Mouse (Mus musculus): ENCODE data around the gene Ube2j1.

The Ube2j1 gene

GRCm38 (mm10) chr4:33012484-33012883 lies 18.7 kb upstream of the Ube2j1 start:
- no peak for DNase-seq (ENCODE audit: low read depth, low spot score)

DNA sequence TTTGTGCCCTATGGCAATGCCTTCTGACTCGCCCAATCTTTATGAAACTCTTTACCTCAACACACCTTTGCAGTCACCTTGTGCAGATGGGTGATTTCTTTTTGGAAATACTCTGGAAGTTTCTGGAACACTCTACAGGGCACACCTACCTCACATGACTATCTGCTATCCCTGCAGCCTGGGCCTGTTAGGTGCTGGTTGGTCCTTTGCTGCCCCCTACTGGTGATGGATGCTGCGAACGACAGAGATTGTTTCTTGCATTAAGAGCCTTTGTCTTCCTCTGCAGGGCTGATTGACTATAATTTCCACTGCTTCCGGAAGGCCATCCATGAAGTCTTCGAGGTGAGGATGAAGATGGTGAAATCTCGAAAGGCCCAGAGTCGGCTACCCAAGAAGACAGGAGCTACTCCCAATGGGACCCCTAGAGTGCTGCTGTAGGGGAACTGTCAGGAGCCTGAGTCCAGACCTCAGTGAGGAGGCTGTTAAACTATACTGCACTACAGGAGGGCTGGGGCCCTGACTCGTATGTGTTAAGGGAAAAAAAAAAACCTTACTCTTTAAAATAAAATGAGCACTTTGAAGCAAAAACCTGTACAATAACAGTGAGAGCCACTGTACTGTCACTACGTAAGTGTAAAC lies 12.7 kb upstream of the Ube2j1 start:
- peak; percentile 66 for DNase-seq (ENCODE audit: low read depth, low spot score)

DNA sequence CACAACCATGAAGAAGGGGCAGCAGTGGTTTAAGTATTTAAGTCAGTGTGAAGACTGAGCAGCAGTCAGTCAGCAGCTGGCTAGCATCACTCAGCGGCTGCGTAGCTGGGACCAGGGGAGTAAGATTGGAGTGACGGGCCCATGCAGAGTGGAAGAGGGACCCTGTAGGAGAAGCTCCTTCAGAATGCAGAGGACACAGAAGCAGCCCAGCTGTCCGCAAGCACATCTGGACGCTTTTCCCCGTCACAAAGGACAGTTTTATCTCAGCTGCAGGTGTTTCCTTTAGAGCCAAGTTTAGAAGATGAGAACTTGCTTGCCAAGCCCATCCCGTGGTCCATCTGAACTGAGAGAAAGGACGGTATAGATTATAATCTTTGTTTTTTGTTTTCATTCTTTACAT lies 6.8 kb upstream of the Ube2j1 start:
- DNase-seq (ENCODE audit: low read depth, low spot score), result no peak

GRCm38 (mm10) chr4:33029104-33029503 lies 2.1 kb upstream of the Ube2j1 start:
- DNase-seq (ENCODE audit: low read depth, low spot score), result no peak

DNA sequence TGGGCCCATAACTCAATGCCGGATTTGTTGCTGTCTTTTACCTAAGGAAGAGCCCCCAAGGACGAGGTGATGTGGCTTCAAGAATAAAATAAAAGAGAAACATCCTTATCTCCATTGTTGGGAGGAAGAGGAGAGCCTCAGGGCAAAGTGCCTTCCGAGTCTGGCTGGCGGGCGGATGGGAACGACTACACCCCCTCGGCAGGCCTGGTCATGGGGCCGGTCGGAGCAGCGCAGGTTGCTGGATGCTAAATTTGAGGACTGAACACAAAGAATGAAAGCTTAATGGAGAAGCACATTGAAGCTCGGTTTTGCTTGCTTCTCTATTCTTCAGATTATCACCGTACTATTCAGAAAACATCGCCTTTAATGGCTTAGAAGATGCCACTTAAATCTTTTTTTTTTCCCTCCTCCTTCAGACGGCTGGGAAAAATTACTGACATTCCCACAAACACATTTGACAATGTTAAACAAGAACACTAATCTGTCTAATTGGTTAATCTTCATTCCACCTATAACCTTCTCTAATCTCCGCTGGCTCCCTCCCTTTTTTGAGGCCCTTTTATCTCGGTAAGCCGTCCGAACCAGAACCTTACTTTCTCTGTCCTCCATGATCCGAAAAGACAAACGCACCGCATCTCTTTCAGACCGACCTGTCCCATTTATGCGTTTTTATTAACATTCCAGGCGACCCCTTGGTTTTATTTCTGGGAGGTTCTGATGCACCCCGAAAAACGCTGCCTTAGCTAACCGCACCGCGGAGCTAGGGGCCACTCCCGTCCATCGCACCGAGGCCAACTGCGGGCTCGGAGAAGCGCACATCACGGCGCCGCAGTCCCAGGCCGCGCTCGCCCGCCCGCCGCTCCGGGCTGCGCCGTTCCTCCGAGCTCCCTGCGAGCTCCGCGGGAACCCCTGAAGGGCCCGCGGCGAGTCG lies 687 bp upstream of the Ube2j1 start:
- no peak for DNase-seq (ENCODE audit: low read depth, low spot score)

DNA sequence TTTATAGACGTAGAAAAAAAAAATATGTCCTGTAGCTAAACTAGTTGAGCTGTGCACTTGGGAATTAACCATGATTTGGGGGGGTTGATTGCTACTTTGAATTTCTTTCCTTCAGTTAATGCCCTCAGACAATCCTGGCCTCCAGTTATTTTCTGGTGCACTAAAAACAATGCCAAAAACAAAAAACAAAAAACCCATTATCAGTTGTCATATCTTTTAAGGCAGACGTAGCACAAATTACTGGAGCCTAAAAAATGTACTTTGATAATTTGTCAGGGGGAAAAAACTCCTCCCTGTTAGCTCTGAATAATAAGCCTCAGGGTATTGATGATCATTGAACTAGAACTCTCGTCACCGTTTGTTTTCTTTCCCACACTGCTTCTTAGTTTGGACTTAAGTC lies 829 bp downstream of the Ube2j1 start:
- no peak for DNase-seq (ENCODE audit: low read depth, low spot score)

- DNase-seq (ENCODE audit: low read depth, low spot score), result no peak
These were observed 2.3 kb downstream of the Ube2j1 start for GRCm38 (mm10) chr4:33033515-33033914.

- no peak for DNase-seq (ENCODE audit: low read depth, low spot score)
These were observed 8.6 kb downstream of the Ube2j1 start for GRCm38 (mm10) chr4:33039826-33040225.

GRCm38 (mm10) chr4:33049601-33050000 lies 18.4 kb downstream of the Ube2j1 start:
- DNase-seq (ENCODE audit: low read depth, low spot score), result no peak

GRCm38 (mm10) chr4:33052055-33052454 lies 20.8 kb downstream of the Ube2j1 start:
- DNase-seq (ENCODE audit: low read depth, low spot score), result no peak

- DNase-seq (ENCODE audit: low read depth, low spot score), result no peak
These were observed 21.4 kb downstream of the Ube2j1 start for GRCm38 (mm10) chr4:33052650-33053049.

- DNase-seq (ENCODE audit: low read depth, low spot score), result no peak
These were observed 23.2 kb downstream of the Ube2j1 start for GRCm38 (mm10) chr4:33054426-33054825.

DNA sequence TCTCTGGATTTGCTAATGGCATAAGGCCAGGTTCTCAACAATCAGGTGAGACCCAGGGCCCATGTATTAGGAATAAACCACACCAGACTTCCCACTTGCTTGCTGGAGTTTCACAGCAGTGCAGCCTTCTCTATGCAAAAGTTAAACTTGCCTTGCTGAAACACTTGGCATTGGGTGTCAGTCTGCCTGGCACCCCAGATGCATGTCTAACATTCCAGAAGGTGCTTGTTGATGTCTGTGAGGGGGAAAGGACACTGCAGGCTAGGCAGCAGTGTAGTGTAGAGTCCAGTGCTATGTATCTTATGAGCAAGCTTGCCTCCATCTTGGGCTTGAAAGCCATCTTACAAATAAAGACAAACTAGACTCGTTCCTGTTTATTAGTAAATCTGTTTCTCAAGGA lies 25.1 kb downstream of the Ube2j1 start:
- no peak for DNase-seq (ENCODE audit: low read depth, low spot score)

- no peak for DNase-seq (ENCODE audit: low read depth, low spot score)
These were observed 26.9 kb downstream of the Ube2j1 start for GRCm38 (mm10) chr4:33057890-33058687.

- DNase-seq (ENCODE audit: low read depth, low spot score), result no peak
These were observed 29.9 kb downstream of the Ube2j1 start for GRCm38 (mm10) chr4:33061158-33061557.

- DNase-seq (ENCODE audit: low read depth, low spot score), result no peak
These were observed 31.8 kb downstream of the Ube2j1 start, which contains the start of gene Gabrr2 for GRCm38 (mm10) chr4:33062981-33063380. TSS of gene Gabrr2 (plus strand) at chr4:33062999.

GRCm38 (mm10) chr4:33064986-33065385 lies 33.8 kb downstream of the Ube2j1 start:
- DNase-seq (ENCODE audit: low read depth, low spot score), result no peak

- no peak for DNase-seq (ENCODE audit: low read depth, low spot score)
These were observed 35.2 kb downstream of the Ube2j1 start for GRCm38 (mm10) chr4:33066223-33066960.

DNA sequence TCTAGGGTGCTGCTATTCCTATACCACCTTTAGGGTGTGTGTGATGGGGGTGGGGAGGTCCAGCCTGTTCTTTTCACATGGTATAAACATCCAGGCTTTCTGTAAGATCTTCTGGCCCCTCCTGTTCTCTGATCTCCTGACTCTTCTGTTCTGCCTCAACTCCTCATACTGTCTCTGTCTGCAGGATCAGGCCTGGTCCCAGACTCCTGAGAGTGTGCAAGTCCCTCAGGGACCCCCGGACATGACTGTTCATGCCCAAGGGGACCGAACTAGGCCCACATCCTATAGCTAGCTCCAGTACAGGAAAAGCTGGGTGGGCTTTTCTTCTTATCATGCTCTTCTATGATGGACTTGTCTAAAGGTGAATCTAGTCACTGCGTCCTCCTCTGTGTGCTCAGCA lies 36.1 kb downstream of the Ube2j1 start:
- DNase-seq (ENCODE audit: low read depth, low spot score), result no peak

DNA sequence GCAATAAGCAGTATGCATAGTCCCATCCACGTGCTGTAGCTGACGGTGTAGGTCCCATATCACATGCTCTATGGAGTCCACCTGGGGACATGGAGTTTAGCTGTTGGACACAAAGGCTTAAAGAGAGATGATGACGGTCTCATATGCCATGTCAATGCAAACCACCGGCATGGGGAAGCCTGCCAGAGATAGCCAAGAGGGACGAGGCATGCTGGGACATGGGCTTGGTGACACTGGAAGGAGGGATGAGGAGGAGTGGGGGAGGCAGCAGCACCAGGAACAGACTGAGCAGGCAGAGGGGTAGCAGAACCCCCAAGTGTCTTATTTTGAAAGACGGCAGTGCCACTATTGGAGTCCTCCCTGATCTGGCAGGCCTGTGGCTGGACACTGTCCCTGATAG lies 36.6 kb downstream of the Ube2j1 start:
- DNase-seq (ENCODE audit: low read depth, low spot score), result no peak

GRCm38 (mm10) chr4:33068894-33069293 lies 37.7 kb downstream of the Ube2j1 start:
- no peak for DNase-seq (ENCODE audit: low read depth, low spot score)
